In the genomic region with DNA sequence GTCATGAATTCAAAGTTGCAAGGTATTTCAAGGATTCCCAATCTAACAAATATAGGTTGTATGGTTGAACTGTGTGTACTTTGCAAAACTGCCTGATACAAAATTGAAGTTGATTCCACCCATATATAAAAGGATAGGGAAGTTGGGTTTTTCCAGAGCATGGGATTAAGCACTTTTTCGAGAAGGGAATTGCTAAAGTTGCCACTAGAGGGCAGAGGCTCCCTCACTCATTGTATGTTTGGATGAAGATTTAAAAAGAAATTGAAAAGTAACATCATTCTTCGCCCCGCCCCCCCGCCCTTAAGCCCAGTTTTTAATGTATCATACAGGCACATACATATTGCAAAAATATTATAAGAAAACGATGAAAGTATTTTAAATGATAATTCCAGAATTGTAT, we compare ENCODE assay signal across 10 mouse cellular contexts.
DNase-seq lines count a peak whose midpoint lies in the region; ATAC-seq and TF ChIP-seq lines count a peak whose summit lies in the region.
"Had no signal": no experiment of that assay in that cellular context is flagged by ENCODE, and none has a peak within 500 bp of the region (broad histone marks: within the 10 kb centered on the region; RNA-seq: fewer than 3 reads in every experiment).

No protein-coding gene starts in this region.

- intact Hi-C loops in left cerebral cortex, postnatal 36 days (cut with DNase I): no loop called here

- TF ChIP-seq RAD21 in MEL (IDR thresholded peaks at IDR 0.05; ENCODE audit: low read depth, low read length): peak; percentile 11; the same call in 1 of the 2 replicates

- TF ChIP-seq EP300 in MEL (IDR thresholded peaks at IDR 0.05; ENCODE audit: low read depth in 1 of 2, low read length in 2 of 2): no peak

- H3K4me3 ChIP-seq in MEL (ENCODE audit: control insufficient read depth in 1 of 2, insufficient read depth in 1 of 2, low read depth in 2 of 2, low read length in 2 of 2): no peak overlapping the region
- H3K4me3 ChIP-seq in lung, embryonic 14.5 days (ENCODE audit: low read depth, low read length): no peak overlapping the region
- H3K4me3 ChIP-seq: heart, embryonic 13.5 days had no signal

- H3K27ac ChIP-seq in MEL (ENCODE audit: control insufficient read depth, low read depth, low read length): no peak overlapping the region
- H3K27ac ChIP-seq in lung, embryonic 14.5 days (ENCODE audit: low read depth): no peak overlapping the region
- H3K27ac ChIP-seq: heart, embryonic 13.5 days had no signal

- no peak for DNase-seq in frontal cortex, postnatal 14 days (ENCODE audit: low spot score in 2 of 2)
- peak; percentile 10 to 20 for DNase-seq in left cerebral cortex, adult 18-20 months (ENCODE audit: low spot score in 2 of 2)
- no peak for DNase-seq in left cerebral cortex, postnatal 36 days (ENCODE audit: low spot score in 2 of 2)
- peak; percentile 16 for DNase-seq in MEL (ENCODE audit: low read depth, low spot score)
- peak; percentile 86 for DNase-seq in lung, embryonic 14.5 days
- no peak for DNase-seq in spleen, postnatal 4 days (ENCODE audit: low spot score in 2 of 2)
- no peak for DNase-seq in gastrocnemius, adult 18-20 months (ENCODE audit: low spot score)

- H3K27me3 ChIP-seq in MEL (ENCODE audit: control insufficient read depth in 1 of 2, insufficient read depth in 2 of 2, low read length in 2 of 2): no peaks in the 10 kb centered on the region
- no peaks in the 10 kb centered on the region for H3K27me3 ChIP-seq in lung, embryonic 14.5 days (ENCODE audit: insufficient read depth, low read length)
- H3K27me3 ChIP-seq: heart, embryonic 13.5 days had no signal

- no peak for TF ChIP-seq POLR2A in MEL (IDR thresholded peaks at IDR 0.05; ENCODE audit: control insufficient read depth in 1 of 2, insufficient read depth in 1 of 2, low read depth in 1 of 2, low read length in 2 of 2, poor library complexity in 1 of 2)

- no peak overlapping the region for H3K9ac ChIP-seq in MEL (ENCODE audit: control insufficient read depth, low read depth, low read length, poor library complexity, severe bottlenecking)
- H3K9ac ChIP-seq in lung, embryonic 14.5 days: no peak overlapping the region
- H3K9ac ChIP-seq: heart, embryonic 13.5 days had no signal

- peak in 2 of 3 experiments; percentile 11 to 31; a peak in 1 of 6 replicates for TF ChIP-seq CTCF in MEL (IDR thresholded peaks at IDR 0.05 in 2 of 3, conservative IDR thresholded peaks at IDR 0.05 in 1 of 3; ENCODE audit: control insufficient read depth in 1 of 3, insufficient read depth in 1 of 3, low read depth in 2 of 3, low read length in 3 of 3, poor library complexity in 1 of 3, severe bottlenecking in 1 of 3)
- peak; percentile 65 for TF ChIP-seq CTCF in lung, embryonic 14.5 days (IDR thresholded peaks at IDR 0.05; ENCODE audit: low read depth)

- no peaks in the 10 kb centered on the region for H3K4me1 ChIP-seq in MEL (ENCODE audit: control insufficient read depth in 1 of 2, insufficient read depth in 2 of 2, low read length in 2 of 2)
- no peaks in the 10 kb centered on the region for H3K4me1 ChIP-seq in lung, embryonic 14.5 days (ENCODE audit: insufficient read depth)
- H3K4me1 ChIP-seq: heart, embryonic 13.5 days had no signal

- H3K4me2 ChIP-seq in lung, embryonic 14.5 days: no peak overlapping the region
- H3K4me2 ChIP-seq: heart, embryonic 13.5 days had no signal

- H3K36me3 ChIP-seq in MEL (ENCODE audit: control insufficient read depth in 1 of 2, insufficient read depth in 2 of 2, low read length in 2 of 2): no peaks in the 10 kb centered on the region
- no peaks in the 10 kb centered on the region for H3K36me3 ChIP-seq in lung, embryonic 14.5 days (ENCODE audit: insufficient read depth)
- H3K36me3 ChIP-seq: heart, embryonic 13.5 days had no signal

- no peaks in the 10 kb centered on the region for H3K9me3 ChIP-seq in MEL (replicated peaks; ENCODE audit: insufficient read depth, low read length)
- H3K9me3 ChIP-seq in lung, embryonic 14.5 days (ENCODE audit: low read depth, low read length): no peaks in the 10 kb centered on the region
- H3K9me3 ChIP-seq: heart, embryonic 13.5 days had no signal

- no peaks in the 10 kb centered on the region for H3K79me2 ChIP-seq in MEL (ENCODE audit: control insufficient read depth, insufficient read depth, low read length, poor library complexity)

- 0 out of 2 replicates have a peak, but pooled peaks have one; percentile 57 for ATAC-seq in frontal cortex, adult (ENCODE audit: low TSS enrichment)
- ATAC-seq in lung, embryonic 14.5 days (ENCODE audit: insufficient read depth): no peak
- ATAC-seq: CD4-positive, CD25-positive, alpha-beta regulatory T cell, adult 4 months had no signal

- WGBS in lung, embryonic 14.5 days: 23% methylated on average over 5 of the region's 5 CpGs

TF ChIP-seq in MEL, 35 proteins besides CTCF, POLR2A, EP300 and RAD21:
- TF ChIP-seq SMC3 (IDR thresholded peaks at IDR 0.05; ENCODE audit: low read depth, low read length): peak; percentile 30
- TF ChIP-seq ELF1 (IDR thresholded peaks at IDR 0.05; ENCODE audit: low read depth, low read length): no peak
- TF ChIP-seq MXI1 (IDR thresholded peaks at IDR 0.05; ENCODE audit: low read depth, low read length): no peak
- TF ChIP-seq TAL1 (IDR thresholded peaks at IDR 0.05; ENCODE audit: low read length): no peak
- TF ChIP-seq ZNF384 (IDR thresholded peaks at IDR 0.05; ENCODE audit: low read depth, low read length): no peak
- no peak for TF ChIP-seq RCOR1 (IDR thresholded peaks at IDR 0.05; ENCODE audit: low read depth, low read length)
- no peak for TF ChIP-seq MYB (IDR thresholded peaks at IDR 0.05; ENCODE audit: low read depth, low read length)
- no peak for TF ChIP-seq BHLHE40 (IDR thresholded peaks at IDR 0.05; ENCODE audit: borderline replicate concordance, low read depth, low read length)
TF ChIP-seq in MEL: peak in this region for 1.

Comparison
In these comparisons a context has a peak if more than half of its experiments do, and no peak if none do; other contexts are left out.
1. DNase-seq: peak in left cerebral cortex, adult 18-20 months (2 of 2), MEL (single experiment) and lung, embryonic 14.5 days (single experiment); none in frontal cortex, postnatal 14 days (0 of 2), left cerebral cortex, postnatal 36 days (0 of 2), spleen, postnatal 4 days (0 of 2) and gastrocnemius, adult 18-20 months (single experiment).